Mouse (Mus musculus) kidney, embryonic 16.5 days (tissue): ENCODE results near the gene Fkbp1a. TPM values are rescaled to one million over a fixed set of nuclear protein-coding genes. Genes with fewer than 3 reads are reported as not detected.

ENCODE experiments used
- ATAC-seq: fragments of 200-750 bp; cut with Nextera tagmentation; 2 replicates; pipeline ENCODE4 v1.8.0; 2017; ENCODE audit warnings: moderate TSS enrichment; ENCODE audit not compliant: low FRiP score, low TSS enrichment
- H3K27ac ChIP-seq: fragments of 300-500 bp; sonication (generic); 2 replicates; pipeline ENCODE4 v1.5.1; 2014; ENCODE audit warnings: low read length
- H3K27me3 ChIP-seq: fragments of 300-500 bp; sonication (generic); 2 replicates; pipeline ENCODE4 v1.6.1; 2014; ENCODE audit warnings: low read length, control low read depth, mixed read lengths; ENCODE audit not compliant: insufficient read depth
- H3K36me3 ChIP-seq: fragments of 300-500 bp; sonication (generic); 2 replicates; pipeline ENCODE4 v1.6.1; 2014; ENCODE audit warnings: low read length, control low read depth, mixed read lengths; ENCODE audit not compliant: insufficient read depth
- H3K4me1 ChIP-seq: fragments of 300-500 bp; sonication (generic); 2 replicates; pipeline ENCODE4 v1.6.1; 2014; ENCODE audit warnings: low read length, control low read depth, mixed read lengths; ENCODE audit not compliant: insufficient read depth
- H3K4me2 ChIP-seq: fragments of 300-500 bp; sonication (generic); replicated peaks from 2 replicates; pipeline ENCODE4 v1.6.1; 2014; ENCODE audit warnings: low read depth, low read length
- H3K4me3 ChIP-seq: fragments of 300-500 bp; sonication (generic); 2 replicates; pipeline ENCODE4 v1.5.1; 2014; ENCODE audit warnings: mild to moderate bottlenecking, low read length
- H3K9ac ChIP-seq: fragments of 300-500 bp; sonication (generic); replicated peaks from 2 replicates; pipeline ENCODE4 v1.6.1; 2014; ENCODE audit warnings: low read length
- H3K9me3 ChIP-seq: fragments of 300-500 bp; sonication (generic); 2 replicates; pipeline ENCODE4 v1.6.1; 2016; ENCODE audit warnings: low read length, control low read depth
- WGBS: fragments of 180-500 bp; shearing (Covaris S2); extraction: QIAGEN DNeasy Blood & Tissue Kit; methylation state at CpG from one replicate; pipeline ENCODE4 v1.1.7; 2014; 5-methylcytosine and 5-hydroxymethylcytosine counted together
- polyA plus RNA-seq: library from polyadenylated mRNA; unstranded; fragments of >200 nt; fragmentation: Nextera tagmentation; extraction: Ambion mirVana; gene quantifications from 2 replicates; pipeline ENCODE4 v1.2.1, GENCODE M21; 2015

Fkbp1a gene
- polyA plus RNA-seq, 1 experiment from 2014 or later, result 723 TPM

- peaks cover 7% of the 10 kb centered on the region for H3K36me3 ChIP-seq
- H3K4me2 ChIP-seq, result no peak overlapping the region
- H3K9ac ChIP-seq, result no peak overlapping the region
- H3K27ac ChIP-seq, result no peak overlapping the region
- H3K9me3 ChIP-seq, result no peaks in the 10 kb centered on the region
- 76% methylated on average over 2 of the region's 2 CpGs for WGBS
- no peak for ATAC-seq
- no peaks in the 10 kb centered on the region for H3K27me3 ChIP-seq
- no peak overlapping the region for H3K4me3 ChIP-seq
- H3K4me1 ChIP-seq, result no peaks in the 10 kb centered on the region
Measured at GRCm38 (mm10) chr2:151525520-151525919, 16.8 kb upstream of the Fkbp1a start.

DNA sequence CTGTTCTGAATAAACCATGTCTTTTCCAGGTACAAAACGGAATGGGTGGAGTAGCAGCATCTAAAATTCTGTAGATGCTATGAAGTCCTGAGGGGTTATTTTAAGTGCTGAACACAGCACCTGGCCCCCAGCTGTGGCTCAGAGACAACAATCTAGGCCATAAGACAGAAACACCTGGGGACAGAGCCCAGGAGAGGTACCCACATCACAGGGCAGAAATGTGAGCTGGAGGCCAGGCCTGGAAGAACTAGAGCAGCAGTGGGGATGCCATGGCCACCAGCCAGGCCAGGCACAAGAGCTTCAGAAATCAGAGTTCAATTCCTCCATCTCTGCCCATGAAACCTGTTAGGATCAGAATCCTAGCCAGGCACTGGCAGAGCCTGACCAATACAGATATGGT is 14.2 kb upstream of the Fkbp1a start:
- 75% methylated on average over 1 of the region's 1 CpGs for WGBS
- Histone ChIP-seq H3K4me1 (no peaks in the 10 kb centered on the region), H3K4me3 (no peak overlapping the region), H3K9me3 (no peaks in the 10 kb centered on the region), H3K9ac (no peak overlapping the region), H3K27me3 (no peaks in the 10 kb centered on the region), H3K27ac (no peak overlapping the region), H3K4me2 (no peak overlapping the region), H3K36me3 (no peaks in the 10 kb centered on the region)
- no peak for ATAC-seq

DNA sequence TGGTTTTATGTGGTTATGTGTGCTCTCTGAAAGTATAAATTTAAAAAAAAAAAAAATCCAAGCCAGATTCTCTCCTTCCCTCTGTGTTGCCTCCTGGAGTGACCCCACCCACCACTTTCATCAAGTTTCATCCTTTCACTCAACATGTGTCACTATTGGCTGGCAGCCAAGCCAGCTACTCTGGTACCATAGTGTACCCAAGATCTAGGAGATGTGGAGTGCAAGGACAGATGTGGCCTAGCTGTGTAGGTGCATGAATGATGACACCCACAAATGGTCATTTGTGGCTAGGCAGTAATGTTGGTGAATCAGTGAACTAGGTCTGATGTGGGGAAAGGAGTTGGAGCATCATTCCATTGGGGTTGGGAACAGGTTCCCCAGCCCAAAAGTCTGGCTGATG is 13.1 kb upstream of the Fkbp1a start:
- H3K27me3 ChIP-seq, result no peaks in the 10 kb centered on the region
- H3K27ac ChIP-seq, result no peak overlapping the region
- no peaks in the 10 kb centered on the region for H3K36me3 ChIP-seq
- H3K4me2 ChIP-seq, result no peak overlapping the region
- H3K4me1 ChIP-seq, result no peaks in the 10 kb centered on the region
- no peak for ATAC-seq
- no peak overlapping the region for H3K4me3 ChIP-seq
- no peak overlapping the region for H3K9ac ChIP-seq
- H3K9me3 ChIP-seq, result no peaks in the 10 kb centered on the region

DNA sequence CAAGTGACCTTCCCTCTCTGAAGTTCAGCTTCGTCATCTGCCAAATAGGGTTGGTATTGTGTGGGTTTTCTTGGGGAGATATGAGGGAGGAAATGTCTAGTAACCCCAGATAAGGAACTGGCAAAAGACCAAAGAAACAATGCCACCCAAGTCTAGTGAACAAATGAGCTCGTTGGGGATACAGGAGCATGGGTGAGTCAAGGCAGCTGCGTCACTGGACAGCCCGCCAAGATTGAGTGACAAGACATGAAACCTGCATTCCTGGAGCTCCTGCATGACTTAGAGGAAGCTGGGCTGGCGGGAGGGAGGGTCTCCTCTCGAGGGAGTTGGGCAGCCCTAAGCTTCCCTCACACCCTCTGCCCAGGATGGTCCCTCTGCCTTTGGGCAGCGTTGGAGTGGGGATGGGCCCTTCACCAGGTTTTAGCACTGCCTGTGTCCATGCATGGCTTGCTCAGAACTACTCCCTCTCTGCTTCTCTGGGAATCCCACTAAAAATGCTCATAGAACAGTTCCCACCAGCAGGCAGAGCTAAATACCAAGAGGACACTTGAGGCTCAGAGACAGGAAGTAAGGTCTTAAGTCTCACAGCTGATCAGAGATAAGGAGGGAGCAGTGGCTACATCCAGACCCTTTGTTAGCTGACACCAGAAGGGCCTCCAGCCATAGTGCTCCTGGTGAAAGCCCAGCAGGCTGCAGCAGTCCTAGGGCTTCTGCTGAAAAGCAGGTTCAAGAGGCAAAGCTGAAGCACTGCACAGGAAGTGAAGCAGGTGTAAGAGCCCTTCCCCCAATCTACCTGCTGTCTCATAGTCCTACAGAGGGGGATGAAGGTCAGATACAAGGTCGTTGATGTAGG is 11.7 kb upstream of the Fkbp1a start:
- Histone ChIP-seq H3K27ac (no peak overlapping the region), H3K4me2 (no peak overlapping the region), H3K9ac (no peak overlapping the region), H3K36me3 (no peaks in the 10 kb centered on the region), H3K4me1 (no peaks in the 10 kb centered on the region), H3K4me3 (no peak overlapping the region), H3K27me3 (no peaks in the 10 kb centered on the region), H3K9me3 (no peaks in the 10 kb centered on the region)
- 53% methylated on average over 8 of the region's 8 CpGs for WGBS
- 0 out of 2 replicates have a peak, but pooled peaks have one; percentile 29 for ATAC-seq

- 89% methylated on average over 6 of the region's 6 CpGs for WGBS
- no peak for ATAC-seq
Measured at GRCm38 (mm10) chr2:151533632-151534031, 8.7 kb upstream of the Fkbp1a start.

DNA sequence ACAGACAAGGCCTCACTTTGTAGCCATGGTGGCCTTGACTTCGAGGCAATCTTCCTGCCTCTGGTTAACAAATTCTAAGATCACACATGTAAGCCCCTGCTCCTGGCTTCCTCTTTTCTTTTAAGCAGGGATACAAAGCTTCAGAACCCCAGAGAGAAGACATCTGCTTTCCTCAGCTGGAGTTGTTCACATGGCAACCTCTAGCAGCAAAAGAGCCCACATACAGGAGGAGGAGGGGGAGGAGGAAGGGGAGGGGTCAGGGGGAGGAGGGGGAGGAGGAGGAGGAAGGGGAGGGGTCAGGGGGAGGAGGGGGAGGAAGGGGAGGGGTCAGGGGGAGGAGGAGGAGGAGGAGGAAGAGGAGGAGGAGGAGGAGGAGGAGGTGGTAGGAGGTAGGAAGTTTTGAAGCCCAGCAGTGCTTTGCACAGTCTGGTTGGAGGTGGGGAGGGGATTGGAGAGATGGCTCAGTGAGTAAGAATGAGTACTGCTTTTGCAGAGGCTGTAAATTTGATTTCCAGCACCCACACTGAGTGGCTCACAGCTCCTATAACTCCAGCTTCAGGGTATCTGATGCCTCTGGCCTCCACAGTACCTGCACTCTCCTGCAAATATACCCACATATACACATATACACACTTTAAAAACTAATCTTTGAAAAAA is 6.2 kb upstream of the Fkbp1a start:
- Histone ChIP-seq H3K27me3 (no peaks in the 10 kb centered on the region), H3K36me3 (no peaks in the 10 kb centered on the region), H3K27ac (peak overlapping the region; percentile 88), H3K9me3 (no peaks in the 10 kb centered on the region), H3K4me3 (no peak overlapping the region), H3K4me2 (peak overlapping the region; percentile 29; the same call in 1 of the 2 replicates), H3K9ac (no peak overlapping the region; the same call in 1 of the 2 replicates), H3K4me1 (peaks cover 7% of the 10 kb centered on the region)
- 65% methylated on average over 1 of the region's 1 CpGs for WGBS
- peak; percentile 86 for ATAC-seq

More at GRCm38 (mm10) chr2:151533632-151534031, 8.7 kb upstream of the Fkbp1a start:
- Histone ChIP-seq H3K9me3 (no peaks in the 10 kb centered on the region), H3K4me3 (no peak overlapping the region), H3K4me1 (peaks cover 7% of the 10 kb centered on the region), H3K27ac (no peak overlapping the region), H3K9ac (no peak overlapping the region), H3K36me3 (no peaks in the 10 kb centered on the region), H3K4me2 (no peak overlapping the region), H3K27me3 (no peaks in the 10 kb centered on the region)

- no peaks in the 10 kb centered on the region for H3K36me3 ChIP-seq
- peak; percentile 47; the same call in 1 of the 2 replicates for ATAC-seq
- H3K27me3 ChIP-seq, result no peaks in the 10 kb centered on the region
- peak overlapping the region; percentile 88 for H3K27ac ChIP-seq
- H3K9me3 ChIP-seq, result no peaks in the 10 kb centered on the region
- 0 out of 2 replicates have a peak overlapping the region, but pooled peaks have one; percentile 29 for H3K4me2 ChIP-seq
- WGBS, result 49% methylated on average over 5 of the region's 5 CpGs
- H3K9ac ChIP-seq, result no peak overlapping the region; the same call in 1 of the 2 replicates
- peaks cover 11% of the 10 kb centered on the region for H3K4me1 ChIP-seq
- no peak overlapping the region for H3K4me3 ChIP-seq
Measured at GRCm38 (mm10) chr2:151536618-151536974, 5.7 kb upstream of the Fkbp1a start.

DNA sequence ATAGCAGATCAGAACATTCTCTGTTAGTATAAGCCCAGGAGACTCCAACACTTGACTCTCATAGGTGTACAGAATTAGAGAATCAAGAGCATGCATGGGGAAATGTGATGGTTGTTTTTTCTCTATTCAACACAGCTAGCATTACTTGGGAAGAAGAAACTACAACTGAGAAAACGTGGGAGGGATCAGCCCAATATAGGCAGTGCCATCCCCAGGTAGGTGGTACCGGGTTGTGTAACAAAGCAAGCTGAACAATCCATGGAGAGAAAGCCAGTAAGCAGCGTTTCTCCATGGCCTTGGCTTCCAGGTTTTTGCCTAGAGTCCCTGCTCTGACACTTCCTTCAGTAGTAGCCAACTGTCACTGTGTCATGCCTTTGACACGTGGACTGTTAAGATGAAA is 3.6 kb upstream of the Fkbp1a start:
- peaks cover 17% of the 10 kb centered on the region for H3K4me1 ChIP-seq
- no peak overlapping the region for H3K4me2 ChIP-seq
- H3K27me3 ChIP-seq, result no peaks in the 10 kb centered on the region
- no peak overlapping the region for H3K9ac ChIP-seq
- no peak overlapping the region for H3K4me3 ChIP-seq
- no peak overlapping the region for H3K27ac ChIP-seq
- no peak for ATAC-seq
- no peaks in the 10 kb centered on the region for H3K9me3 ChIP-seq
- no peaks in the 10 kb centered on the region for H3K36me3 ChIP-seq
- 68% methylated on average over 4 of the region's 4 CpGs for WGBS

DNA sequence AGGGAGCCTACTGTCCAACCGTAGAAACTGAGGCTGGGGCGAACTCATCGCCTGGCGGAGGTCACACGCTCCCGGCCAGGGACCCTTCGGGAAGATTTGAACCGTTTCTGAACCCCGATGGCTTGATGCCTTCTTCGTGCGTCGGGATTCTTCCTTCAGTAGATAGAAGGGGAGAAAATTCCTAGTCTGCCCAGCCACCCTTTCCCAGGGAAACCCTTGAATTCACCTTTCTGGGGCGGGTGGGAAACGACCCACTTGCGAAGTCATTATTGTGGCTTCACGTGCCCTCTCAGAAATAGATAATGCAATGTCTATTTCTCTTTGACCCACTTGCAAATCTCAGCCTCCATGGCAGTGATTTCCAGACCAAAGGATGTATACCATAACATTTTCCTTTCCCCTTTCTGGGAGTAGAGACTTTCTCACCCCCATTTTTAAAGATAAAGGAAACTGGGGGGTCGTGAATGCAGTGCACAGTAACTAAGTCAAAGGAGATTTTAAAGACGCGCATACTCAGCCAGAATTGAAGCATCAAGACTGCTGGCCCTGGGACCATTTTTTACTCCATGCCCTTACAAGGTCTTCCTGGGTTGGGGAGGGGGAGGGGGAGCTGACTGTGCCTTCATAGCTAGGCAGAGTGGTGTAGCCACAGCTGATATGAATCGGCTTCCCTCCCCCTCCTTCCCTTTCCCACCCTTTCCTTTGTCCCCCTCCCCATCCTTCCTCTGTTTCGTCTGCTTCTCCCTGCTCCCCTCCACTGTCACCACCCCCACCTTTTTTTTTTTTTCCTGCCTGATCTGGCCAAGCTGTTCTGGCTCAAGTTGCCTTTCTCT is 996 bp downstream of the Fkbp1a start:
- H3K36me3 ChIP-seq, result peaks cover 26% of the 10 kb centered on the region

More for the DNA sequence above, 996 bp downstream of the Fkbp1a start:
- WGBS, result under 1% methylated on average over 21 of the region's 21 CpGs
- peak; percentile 34 for ATAC-seq
- H3K9ac ChIP-seq, result peak overlapping the region; percentile 97
- peak overlapping the region; percentile 80 for H3K4me2 ChIP-seq
- H3K27ac ChIP-seq, result peak overlapping the region; percentile 95
- peak overlapping the region; percentile 89 for H3K4me3 ChIP-seq
- H3K9me3 ChIP-seq, result no peaks in the 10 kb centered on the region
- H3K4me1 ChIP-seq, result peaks cover 38% of the 10 kb centered on the region
- no peaks in the 10 kb centered on the region for H3K27me3 ChIP-seq
